Mouse (Mus musculus): ENCODE results near the gene Adat2. TPM values are rescaled to one million over a fixed set of nuclear protein-coding genes. Genes with fewer than 3 reads are reported as not detected.

Gene Adat2
- polyA plus RNA-seq (2015; fragmentation: Nextera tagmentation; extraction: Ambion mirVana), result 2.0 and 2.4 TPM in 2 replicates

DNA sequence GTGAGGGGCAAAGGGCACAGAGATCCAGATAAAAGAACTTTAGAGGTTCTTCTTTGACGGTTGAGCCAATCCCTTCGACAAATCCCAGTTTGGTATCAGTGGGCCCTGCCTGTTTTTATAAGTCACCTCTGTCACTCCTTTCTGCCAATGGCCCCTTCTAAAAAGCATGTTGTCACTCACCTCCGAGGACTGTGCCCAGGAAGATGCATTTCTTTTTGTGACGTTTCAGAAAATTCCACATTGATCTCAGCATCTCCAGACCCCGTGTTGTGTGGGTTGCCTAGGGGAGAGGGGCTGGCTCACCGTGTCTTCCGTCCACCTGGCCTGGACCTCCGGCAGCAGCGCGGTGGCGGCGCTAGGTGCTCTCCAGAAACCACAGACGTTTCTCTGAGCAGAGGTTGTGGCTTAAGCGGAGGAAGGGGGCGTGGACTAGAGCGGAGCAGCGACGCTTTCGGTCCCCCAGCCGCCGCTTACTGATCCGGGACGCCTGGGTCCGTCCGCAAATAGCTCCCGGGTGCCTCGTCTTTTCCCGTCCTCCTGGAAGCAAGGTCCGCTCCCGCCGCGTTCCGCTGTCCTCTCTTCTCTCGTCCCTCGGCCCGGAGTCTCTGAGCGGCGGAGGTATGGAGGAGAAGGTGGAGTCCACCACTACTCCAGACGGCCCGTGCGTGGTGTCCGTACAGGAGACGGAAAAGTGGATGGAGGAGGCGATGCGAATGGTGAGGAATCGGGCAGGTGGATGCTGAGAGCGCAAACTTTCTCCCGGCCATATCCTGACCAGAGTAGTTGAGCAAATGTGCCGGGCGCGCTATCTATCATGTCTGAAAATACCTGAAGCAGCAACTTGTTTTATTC lies at the start of gene Adat2, which contains the start of gene Pex3:
Gene Adat2, plus strand, starts transcription at position 249 of the 852 bp plus-strand sequence.
Gene Pex3, minus strand, starts transcription at position 497 of the 852 bp plus-strand sequence.
- Histone ChIP-seq H3K9ac (replicated peaks) (peak within 1 kb of the TSS; percentile 77), H3K4me3 (replicated peaks) (peak within 1 kb of the TSS; percentile 71), H3K4me1 (peaks cover 11% of the 10 kb centered on the region), H3K9me3 (replicated peaks) (no peaks in the 10 kb centered on the region), H3K36me3 (no peaks in the 10 kb centered on the region), H3K27me3 (replicated peaks) (no peaks in the 10 kb centered on the region), H3K4me2 (peak within 1 kb of the TSS; percentile 71), H3K27ac (replicated peaks) (peak within 1 kb of the TSS; percentile 78)
- WGBS, result under 1% methylated on average over 51 of the region's 51 CpGs
- ATAC-seq (ENCODE audit: low FRiP score), result peak; percentile 96

DNA sequence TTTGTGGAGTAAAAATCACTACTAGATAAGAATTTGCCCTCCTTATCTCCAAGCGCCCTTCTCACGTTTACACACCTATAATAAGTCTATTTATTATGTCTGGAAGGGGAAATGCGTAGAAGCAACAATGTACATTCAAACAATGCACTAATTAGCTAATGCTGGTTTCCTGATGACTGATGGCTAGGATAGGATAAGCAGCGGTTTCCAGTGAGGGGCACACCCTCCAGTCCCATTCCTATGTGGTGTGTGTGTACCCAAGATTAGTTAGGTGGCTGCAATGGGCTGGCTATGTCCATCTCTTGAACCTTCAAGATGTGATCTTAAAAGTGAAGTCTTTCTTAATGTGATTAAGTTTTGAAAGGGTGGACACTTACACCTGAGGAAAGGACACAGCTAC lies 30.8 kb upstream of the Adat2 start:
- H3K4me1 ChIP-seq, result no peaks in the 10 kb centered on the region
- ATAC-seq (ENCODE audit: low FRiP score), result no peak
- H3K4me3 ChIP-seq (replicated peaks), result no peak overlapping the region
- H3K4me2 ChIP-seq, result no peak overlapping the region
- no peak overlapping the region for H3K9ac ChIP-seq (replicated peaks)
- WGBS, result 92% methylated on average over 4 of the region's 4 CpGs
- H3K9me3 ChIP-seq (replicated peaks), result no peaks in the 10 kb centered on the region
- H3K36me3 ChIP-seq, result peaks cover 10% of the 10 kb centered on the region
- no peaks in the 10 kb centered on the region for H3K27me3 ChIP-seq (replicated peaks)
- H3K27ac ChIP-seq (replicated peaks), result no peak overlapping the region

- ATAC-seq (ENCODE audit: low FRiP score), result no peak
- H3K36me3 ChIP-seq, result peaks cover 43% of the 10 kb centered on the region
- H3K9me3 ChIP-seq (replicated peaks), result no peaks in the 10 kb centered on the region
- H3K27me3 ChIP-seq (replicated peaks), result no peaks in the 10 kb centered on the region
- no peak overlapping the region for H3K27ac ChIP-seq (replicated peaks)
- no peak overlapping the region for H3K4me2 ChIP-seq
- no peak overlapping the region for H3K4me3 ChIP-seq (replicated peaks)
- WGBS, result 91% methylated on average over 4 of the region's 4 CpGs
- H3K9ac ChIP-seq (replicated peaks), result no peak overlapping the region
- no peaks in the 10 kb centered on the region for H3K4me1 ChIP-seq
These were observed 24.5 kb upstream of the Adat2 start for GRCm38 (mm10) chr10:13528155-13528554.

DNA sequence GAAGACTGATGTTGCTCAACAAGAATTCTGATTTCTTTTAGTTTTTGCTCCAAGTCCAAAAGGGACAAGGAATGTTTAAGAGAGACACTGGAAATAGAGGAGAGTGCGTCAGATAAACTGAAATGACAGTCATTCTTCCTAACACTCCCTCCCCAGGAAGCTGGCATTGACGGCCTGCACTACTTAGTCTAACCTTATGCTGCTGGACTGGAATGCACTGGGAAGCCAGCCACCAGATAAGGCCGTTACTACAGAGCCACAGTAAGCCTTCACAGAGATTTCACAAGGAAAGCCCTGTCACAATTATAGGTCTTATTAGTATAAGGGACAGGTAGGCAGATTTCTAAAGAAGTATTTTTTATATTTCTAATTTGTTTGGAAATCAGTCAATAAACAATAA lies 17.9 kb upstream of the Adat2 start:
- no peak for ATAC-seq (ENCODE audit: low FRiP score)
- H3K36me3 ChIP-seq, result peaks cover 48% of the 10 kb centered on the region
- WGBS, result 93% methylated on average over 3 of the region's 3 CpGs

GRCm38 (mm10) chr10:13536706-13537105 lies 16.0 kb upstream of the Adat2 start:
- Histone ChIP-seq H3K4me2 (no peak overlapping the region), H3K4me3 (replicated peaks) (no peak overlapping the region), H3K27me3 (replicated peaks) (no peaks in the 10 kb centered on the region), H3K9me3 (replicated peaks) (no peaks in the 10 kb centered on the region), H3K9ac (replicated peaks) (no peak overlapping the region), H3K27ac (replicated peaks) (no peak overlapping the region), H3K36me3 (peaks cover 40% of the 10 kb centered on the region), H3K4me1 (no peaks in the 10 kb centered on the region)
- no peak for ATAC-seq (ENCODE audit: low FRiP score)
- 98% methylated on average over 7 of the region's 7 CpGs for WGBS

More for the DNA sequence above, 17.9 kb upstream of the Adat2 start:
- Histone ChIP-seq H3K4me2 (no peak overlapping the region), H3K27me3 (replicated peaks) (no peaks in the 10 kb centered on the region), H3K4me3 (replicated peaks) (no peak overlapping the region), H3K4me1 (no peaks in the 10 kb centered on the region), H3K9me3 (replicated peaks) (no peaks in the 10 kb centered on the region), H3K9ac (replicated peaks) (no peak overlapping the region), H3K27ac (replicated peaks) (no peak overlapping the region)

DNA sequence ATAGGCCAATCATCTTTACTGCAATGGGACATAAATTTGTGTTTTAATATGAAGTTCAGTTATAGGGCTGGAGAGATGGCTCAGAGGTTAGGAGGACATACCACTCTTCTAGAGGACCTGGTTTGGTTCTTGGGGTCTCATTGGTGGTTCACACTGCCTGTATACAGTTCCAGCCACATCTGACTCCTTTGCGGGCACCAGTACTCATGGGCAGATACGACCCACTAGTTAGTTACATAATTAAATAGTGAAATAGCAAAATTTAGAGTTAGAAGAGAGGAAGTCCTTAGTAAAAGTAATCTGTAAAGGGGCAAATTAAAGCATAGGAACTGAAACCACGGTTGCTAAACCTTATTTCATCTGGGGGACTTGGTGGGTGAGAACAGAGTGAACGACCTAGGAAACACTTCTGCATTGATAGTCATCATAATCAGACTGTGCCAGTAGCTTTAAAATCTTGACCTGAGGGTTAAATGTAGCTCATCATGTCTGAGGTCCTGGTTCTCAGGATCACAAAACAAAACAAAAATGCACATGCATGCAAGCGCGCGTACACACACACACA lies 12.8 kb upstream of the Adat2 start:
- WGBS, result 91% methylated on average over 7 of the region's 7 CpGs
- Histone ChIP-seq H3K27ac (replicated peaks) (no peak overlapping the region), H3K36me3 (peaks cover 31% of the 10 kb centered on the region), H3K4me3 (replicated peaks) (no peak overlapping the region), H3K27me3 (replicated peaks) (no peaks in the 10 kb centered on the region), H3K4me2 (no peak overlapping the region), H3K4me1 (no peaks in the 10 kb centered on the region), H3K9me3 (replicated peaks) (no peaks in the 10 kb centered on the region), H3K9ac (replicated peaks) (no peak overlapping the region)
- no peak for ATAC-seq (ENCODE audit: low FRiP score)

DNA sequence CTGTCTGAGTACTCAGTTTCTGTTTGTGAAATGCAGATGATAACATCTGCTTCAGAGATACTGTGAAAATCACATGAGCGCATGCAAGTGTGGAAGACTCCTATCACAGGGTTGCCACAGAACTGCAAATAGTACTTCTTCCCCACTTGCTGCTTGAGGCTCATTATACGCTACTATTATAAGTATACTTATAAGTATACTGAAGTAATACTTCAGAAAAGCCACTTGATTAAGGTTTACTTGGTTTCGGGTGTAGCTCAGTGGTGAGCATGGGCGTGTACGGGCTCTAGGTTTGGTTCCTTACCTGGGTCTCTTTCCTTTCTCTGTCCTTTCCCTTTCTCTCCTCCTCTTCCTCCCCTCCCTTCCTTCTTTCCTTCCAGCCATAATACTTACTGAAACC lies 11.0 kb upstream of the Adat2 start:
- no peaks in the 10 kb centered on the region for H3K4me1 ChIP-seq

GRCm38 (mm10) chr10:13553498-13553985 lies 848 bp downstream of the Adat2 start:
- 27% methylated on average over 10 of the region's 10 CpGs for WGBS
- H3K9ac ChIP-seq (replicated peaks), result peak overlapping the region; percentile 77
- H3K4me1 ChIP-seq, result peaks cover 11% of the 10 kb centered on the region
- H3K27me3 ChIP-seq (replicated peaks), result no peaks in the 10 kb centered on the region
- H3K4me2 ChIP-seq, result peak overlapping the region; percentile 71
- no peaks in the 10 kb centered on the region for H3K9me3 ChIP-seq (replicated peaks)
- ATAC-seq (ENCODE audit: low FRiP score), result peak; percentile 26
- H3K4me3 ChIP-seq (replicated peaks), result peak overlapping the region; percentile 71
- 0 out of 2 replicates have a peak overlapping the region, but pooled peaks have one; percentile 7 for H3K27ac ChIP-seq (replicated peaks)
- no peaks in the 10 kb centered on the region for H3K36me3 ChIP-seq

More for the DNA sequence above, 11.0 kb upstream of the Adat2 start:
- Histone ChIP-seq H3K9ac (replicated peaks) (no peak overlapping the region), H3K27ac (replicated peaks) (no peak overlapping the region), H3K4me3 (replicated peaks) (no peak overlapping the region), H3K27me3 (replicated peaks) (no peaks in the 10 kb centered on the region), H3K9me3 (replicated peaks) (no peaks in the 10 kb centered on the region), H3K4me2 (no peak overlapping the region), H3K36me3 (peaks cover 19% of the 10 kb centered on the region)
- WGBS, result 95% methylated on average over 5 of the region's 5 CpGs
- no peak for ATAC-seq (ENCODE audit: low FRiP score)

GRCm38 (mm10) chr10:13554316-13554715 lies 1.6 kb downstream of the Adat2 start:
- no peak overlapping the region for H3K9ac ChIP-seq (replicated peaks)
- no peaks in the 10 kb centered on the region for H3K9me3 ChIP-seq (replicated peaks)
- H3K27me3 ChIP-seq (replicated peaks), result no peaks in the 10 kb centered on the region
- H3K4me3 ChIP-seq (replicated peaks), result no peak overlapping the region
- peaks cover 11% of the 10 kb centered on the region for H3K4me1 ChIP-seq
- H3K4me2 ChIP-seq, result no peak overlapping the region
- 96% methylated on average over 1 of the region's 1 CpGs for WGBS
- ATAC-seq (ENCODE audit: low FRiP score), result no peak
- no peaks in the 10 kb centered on the region for H3K36me3 ChIP-seq
- H3K27ac ChIP-seq (replicated peaks), result no peak overlapping the region

DNA sequence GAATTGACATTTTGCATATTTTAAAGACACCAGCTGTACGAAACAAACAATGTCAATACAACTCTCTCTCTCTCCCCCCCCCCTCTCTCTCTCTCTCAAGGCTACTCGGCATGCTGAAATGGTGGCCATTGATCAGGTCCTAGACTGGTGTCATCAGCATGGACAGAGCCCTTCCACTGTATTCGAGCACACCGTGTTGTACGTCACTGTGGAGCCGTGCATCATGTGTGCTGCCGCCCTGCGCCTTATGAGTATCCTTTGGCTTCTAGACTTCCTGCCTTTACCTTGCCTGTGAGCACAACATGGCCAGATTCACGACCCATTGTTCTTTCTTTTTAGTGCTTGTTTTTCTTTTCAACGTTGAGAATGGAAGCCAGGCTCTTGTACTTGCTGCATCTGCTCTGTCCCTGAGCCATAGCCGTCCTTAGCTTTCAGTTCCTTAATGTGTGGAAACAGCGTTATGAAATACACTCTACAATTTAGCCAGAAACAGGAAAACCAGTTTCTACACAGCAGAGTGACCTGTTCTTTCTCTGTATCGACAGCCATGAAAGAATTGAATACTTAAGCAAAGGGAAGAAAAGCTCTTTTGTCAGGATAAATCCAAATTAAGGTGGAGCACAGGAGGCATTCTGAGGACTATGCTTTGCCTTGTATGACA lies 7.5 kb downstream of the Adat2 start:
- peaks cover 8% of the 10 kb centered on the region for H3K4me1 ChIP-seq
- no peak for ATAC-seq (ENCODE audit: low FRiP score)
- H3K4me2 ChIP-seq, result no peak overlapping the region
- no peaks in the 10 kb centered on the region for H3K9me3 ChIP-seq (replicated peaks)
- H3K27me3 ChIP-seq (replicated peaks), result no peaks in the 10 kb centered on the region
- H3K27ac ChIP-seq (replicated peaks), result no peak overlapping the region
- 89% methylated on average over 13 of the region's 13 CpGs for WGBS
- no peak overlapping the region for H3K4me3 ChIP-seq (replicated peaks)
- H3K9ac ChIP-seq (replicated peaks), result no peak overlapping the region
- 0 out of 2 replicates have a peak, but pooled peaks cover 3% of the 10 kb centered on the region for H3K36me3 ChIP-seq

DNA sequence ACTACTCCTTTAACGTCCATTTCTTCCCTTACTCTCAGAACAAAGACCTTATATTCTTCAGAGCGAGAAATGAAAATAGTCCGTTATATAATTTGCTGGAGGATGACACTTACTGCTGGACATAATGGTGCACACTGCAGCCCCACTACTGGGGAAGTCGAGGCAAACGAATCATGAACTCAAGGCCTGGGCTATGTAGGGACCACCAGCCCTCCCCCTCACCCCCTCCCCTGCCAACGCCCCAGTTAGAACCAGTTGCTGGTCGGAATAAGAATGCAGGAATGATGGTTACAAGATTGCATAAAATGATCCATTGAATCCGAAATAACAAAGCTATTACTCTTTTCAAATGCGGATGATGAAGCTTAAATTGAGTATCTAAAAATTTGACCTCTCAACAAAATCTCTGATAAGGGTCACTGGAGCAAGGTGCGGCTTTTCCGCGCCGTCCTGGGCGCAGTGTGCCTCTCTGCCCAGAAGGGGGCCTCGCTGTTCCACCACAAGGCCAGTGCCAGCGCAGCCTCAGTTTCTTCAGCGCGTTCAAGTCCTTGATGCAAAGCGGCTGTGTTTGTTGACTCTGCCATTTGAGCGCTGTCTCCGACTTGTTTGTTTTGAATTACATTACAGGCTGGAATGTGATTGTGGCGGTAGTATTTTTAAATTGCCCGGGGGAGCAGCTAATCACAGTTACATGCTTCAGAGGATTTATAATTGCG lies 11.8 kb downstream of the Adat2 start:
- H3K27ac ChIP-seq (replicated peaks), result no peak overlapping the region
- H3K4me2 ChIP-seq, result peak overlapping the region; percentile 66
- 0 out of 2 replicates have a peak, but pooled peaks cover 7% of the 10 kb centered on the region for H3K27me3 ChIP-seq (replicated peaks)
- peaks cover 13% of the 10 kb centered on the region for H3K4me1 ChIP-seq
- peak overlapping the region; percentile 35 for H3K4me3 ChIP-seq (replicated peaks)
- H3K9ac ChIP-seq (replicated peaks), result no peak overlapping the region
- ATAC-seq (ENCODE audit: low FRiP score), result peak; percentile 91
- H3K36me3 ChIP-seq, result 0 out of 2 replicates have a peak, but pooled peaks cover 3% of the 10 kb centered on the region
- H3K9me3 ChIP-seq (replicated peaks), result no peaks in the 10 kb centered on the region
- WGBS, result 26% methylated on average over 24 of the region's 24 CpGs
